Mouse (Mus musculus) adrenal gland, postnatal 25 days (tissue): ENCODE data around the gene Noxred1. TPM values are rescaled to one million over a fixed set of nuclear protein-coding genes. Genes with fewer than 3 reads are reported as not detected.
"Not testable (repeated sequence)": the region's sequence is repeated elsewhere in the genome, so short reads cannot be mapped to it uniquely, and the experiment has no call there.

ENCODE experiments used
- DNase-seq: peaks from one replicate; pipeline ENCODE4 v3.0.0; 2021; ENCODE audit warnings: mixed read lengths
- long read RNA-seq: library from polyadenylated mRNA; stranded (forward); transcript quantifications from one replicate; pipeline ENCODE4 v2.0.0, GENCODE M21; 2021
- total RNA-seq: library from RNA; stranded (reverse); gene quantifications from 2 replicates; pipeline ENCODE4 v1.2.3, GENCODE M21; 2021

The Noxred1 gene
- 0.52 and 0.76 TPM in 2 replicates for total RNA-seq
- long read RNA-seq, partial matches to known transcripts: 0 of 1 reads
- long read RNA-seq, other reads (novel, unspliced or antisense): 1 of 1 reads

GRCm38 (mm10) chr12:87238632-87239031 lies at the start of gene Noxred1:
Gene Noxred1, minus strand, starts transcription at chr12:87238732.
- DNase-seq: no peak

GRCm38 (mm10) chr12:87284726-87285125 lies 46.2 kb upstream of the Noxred1 start:
- DNase-seq: no peak

DNA sequence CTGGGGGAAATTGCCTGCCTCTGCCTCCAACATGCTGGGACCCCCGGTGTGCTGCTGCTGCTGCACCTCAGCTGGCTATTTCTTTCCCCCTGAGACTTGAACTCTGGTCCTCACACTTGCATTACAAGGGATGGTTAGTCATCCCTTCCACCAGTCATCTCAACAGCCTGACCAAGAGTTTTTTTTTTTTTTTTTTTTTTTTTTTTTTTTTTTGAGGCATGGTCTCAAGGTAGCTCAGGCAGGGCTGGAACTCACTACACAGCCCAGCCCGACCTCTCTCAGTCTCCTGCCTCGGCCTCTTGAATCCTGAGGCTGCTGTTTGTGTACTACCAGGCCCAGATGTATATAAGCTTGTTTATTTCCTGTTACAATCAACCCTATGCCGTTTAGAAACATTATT lies 45.7 kb upstream of the Noxred1 start:
- DNase-seq: no peak

DNA sequence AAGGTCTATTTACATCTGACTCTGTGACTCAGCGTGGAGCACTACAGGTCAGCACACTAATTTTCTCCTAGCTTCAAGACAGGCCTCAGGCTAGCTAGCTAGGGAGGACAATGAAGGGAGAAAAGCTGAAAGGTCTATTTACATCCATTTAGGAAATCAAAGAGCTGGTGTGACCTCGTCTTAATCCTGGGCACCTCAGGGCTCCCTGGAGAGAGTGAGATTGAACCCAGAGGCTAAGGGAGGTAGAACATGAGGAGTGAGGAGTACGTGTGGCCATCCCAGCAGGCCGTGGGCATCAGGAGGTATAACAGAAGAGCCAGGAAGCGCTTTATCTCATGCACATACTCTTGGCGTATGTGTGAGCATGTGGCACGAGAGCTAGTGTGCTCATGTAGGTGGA lies 45.2 kb upstream of the Noxred1 start:
- no peak for DNase-seq

- no peak for DNase-seq
Observed at GRCm38 (mm10) chr12:87282743-87283142, 44.2 kb upstream of the Noxred1 start.

GRCm38 (mm10) chr12:87281766-87282165 lies 43.2 kb upstream of the Noxred1 start:
- no peak for DNase-seq

GRCm38 (mm10) chr12:87279879-87280278 lies 41.3 kb upstream of the Noxred1 start:
- no peak for DNase-seq

- DNase-seq: no peak
Observed at GRCm38 (mm10) chr12:87279350-87279749, 40.8 kb upstream of the Noxred1 start.

DNA sequence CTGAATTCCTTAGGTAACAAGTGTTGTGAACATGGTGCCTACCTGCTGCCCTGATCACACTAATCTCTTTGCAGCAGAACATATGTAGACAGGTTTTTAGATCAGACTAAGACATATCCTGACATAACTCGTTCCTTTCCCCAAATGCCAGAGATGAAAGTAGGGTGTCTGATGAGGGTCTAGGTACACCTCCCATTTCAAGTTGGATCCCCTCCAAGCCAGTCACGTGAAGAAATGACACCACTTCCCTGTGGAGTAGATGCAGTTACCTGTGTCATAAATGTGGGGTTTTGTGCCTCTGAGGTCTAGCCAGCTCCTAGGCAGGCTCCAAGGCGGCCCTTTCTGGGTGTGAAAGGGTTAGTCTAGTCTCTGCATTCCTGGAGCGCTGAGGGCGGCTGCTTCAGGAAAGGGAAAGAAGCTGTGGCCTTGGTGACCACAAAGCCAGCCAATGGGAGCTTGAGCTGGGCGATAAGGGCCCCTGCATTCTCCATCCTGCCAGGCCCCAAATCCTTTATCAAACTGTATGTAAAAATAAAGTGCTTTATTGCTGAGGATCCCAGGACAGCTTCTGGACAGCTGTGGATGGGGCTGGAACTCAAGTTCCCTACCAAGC lies 39.7 kb upstream of the Noxred1 start:
- peak; percentile 26 for DNase-seq

DNA sequence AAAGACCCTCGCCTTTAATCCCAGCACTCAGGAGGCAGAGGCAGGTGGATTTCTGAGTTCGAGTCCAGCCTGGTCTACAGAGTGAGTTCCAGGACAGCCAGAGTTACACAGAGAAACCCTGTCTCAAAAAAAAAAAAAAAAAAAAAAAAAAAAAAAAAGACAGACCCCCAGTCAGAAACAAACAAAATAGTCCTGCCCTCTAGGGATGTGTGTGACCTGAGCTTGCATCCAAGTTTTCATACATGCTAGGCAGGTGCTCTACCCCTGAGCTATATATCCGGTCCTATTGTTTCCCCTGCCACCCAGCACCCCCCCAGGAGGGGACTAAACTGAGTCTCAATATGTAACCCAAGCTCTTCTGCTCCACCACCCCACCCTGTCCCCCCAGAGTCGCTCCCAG lies 38.7 kb upstream of the Noxred1 start:
- DNase-seq: not testable (repeated sequence)

DNA sequence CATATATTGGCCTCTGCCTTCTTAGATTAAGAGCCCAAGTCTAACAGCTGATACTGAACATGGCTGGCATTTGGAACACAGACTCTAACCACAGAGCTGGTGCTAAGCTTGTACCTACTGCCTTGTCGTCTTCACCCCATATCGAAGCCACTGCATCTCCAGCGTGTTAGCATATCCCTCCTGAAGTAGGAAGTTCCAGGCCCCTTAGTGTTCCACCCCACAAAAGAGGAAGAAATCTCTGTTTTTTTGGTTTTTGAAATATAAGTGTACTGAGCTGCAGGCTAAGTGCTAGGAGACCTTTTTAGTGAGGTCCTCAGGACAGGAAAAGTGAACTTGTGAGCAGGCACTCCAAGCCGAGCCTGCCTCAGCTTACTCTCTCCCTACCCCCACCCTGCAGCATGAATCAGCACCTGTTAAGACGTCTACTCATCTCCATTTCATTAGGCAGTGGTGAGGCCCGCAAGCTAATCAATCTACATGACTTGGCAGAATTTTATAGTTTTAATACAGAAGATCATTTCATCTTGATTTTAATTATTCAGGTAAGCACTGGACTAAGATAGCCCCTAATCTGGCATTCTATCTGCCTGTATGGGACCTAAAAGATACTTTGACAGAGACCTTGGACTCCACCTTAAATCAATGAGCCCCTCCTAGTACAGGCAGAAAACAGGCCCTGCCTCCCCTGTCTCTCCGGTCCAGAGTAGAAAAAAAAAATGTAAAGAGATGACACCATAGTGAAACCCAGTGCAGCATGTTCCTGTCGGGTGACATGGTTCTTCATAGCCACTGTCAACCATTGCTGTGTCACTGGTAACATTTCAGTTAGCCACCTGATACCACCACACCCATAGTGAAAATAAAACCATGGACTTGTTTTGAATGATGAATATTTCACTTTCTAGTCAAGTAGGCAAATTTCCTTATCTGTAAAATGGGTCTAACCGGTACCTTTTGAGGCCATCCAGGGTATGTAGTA lies 36.6 kb upstream of the Noxred1 start:
- DNase-seq: no peak

- DNase-seq: peak; percentile 19
Observed at GRCm38 (mm10) chr12:87267682-87268081, 29.1 kb upstream of the Noxred1 start.

- DNase-seq: no peak
Observed at GRCm38 (mm10) chr12:87266827-87267603, 28.5 kb upstream of the Noxred1 start.

- DNase-seq: peak; percentile 77
Observed at GRCm38 (mm10) chr12:87266108-87266826, 27.7 kb upstream of the Noxred1 start, which contains the start of the genes Vipas39 and Ahsa1. Gene Vipas39, minus strand, starts transcription at chr12:87266256. Gene Ahsa1, plus strand, starts transcription at chr12:87266479.

- DNase-seq: no peak
Observed at GRCm38 (mm10) chr12:87265444-87265843, 26.9 kb upstream of the Noxred1 start.

DNA sequence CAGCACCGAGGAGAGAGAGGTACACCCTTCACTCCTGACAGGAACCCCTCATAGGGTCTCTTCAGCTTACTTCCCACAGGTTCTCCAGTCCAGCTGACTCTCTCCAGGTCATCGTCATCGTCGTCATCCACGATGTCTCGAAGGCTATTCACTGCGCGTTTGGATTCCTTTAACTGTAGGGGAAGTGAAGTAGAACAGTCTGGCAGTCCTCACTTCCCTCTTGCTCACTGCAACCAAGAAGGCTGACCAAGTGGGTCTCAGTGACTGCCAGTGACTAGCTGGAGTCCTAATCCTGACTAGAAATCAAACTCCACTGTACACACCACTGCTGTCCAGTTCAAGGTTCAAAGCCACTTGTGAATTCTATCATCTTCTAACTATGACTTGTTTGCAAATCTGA lies 22.0 kb upstream of the Noxred1 start:
- no peak for DNase-seq

DNA sequence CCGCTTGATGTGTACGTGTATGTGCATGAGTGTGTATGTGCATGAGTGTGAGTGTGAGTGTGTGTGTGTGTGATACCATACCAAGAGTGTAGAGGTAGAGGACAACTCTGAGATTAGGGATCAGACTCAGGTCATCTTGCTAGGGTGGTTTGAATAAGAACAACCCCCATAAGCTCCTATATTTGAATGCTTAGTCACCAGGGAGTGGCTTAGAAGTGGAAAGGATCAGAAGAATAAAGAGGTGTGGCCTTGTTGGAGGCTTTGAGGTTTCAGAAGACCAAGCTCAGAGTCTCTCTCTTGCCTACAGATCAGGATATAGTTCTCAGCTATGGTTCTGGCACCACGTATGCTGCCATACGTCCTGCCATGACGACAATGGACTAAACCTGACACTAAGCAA lies 18.1 kb upstream of the Noxred1 start:
- DNase-seq: no peak

DNA sequence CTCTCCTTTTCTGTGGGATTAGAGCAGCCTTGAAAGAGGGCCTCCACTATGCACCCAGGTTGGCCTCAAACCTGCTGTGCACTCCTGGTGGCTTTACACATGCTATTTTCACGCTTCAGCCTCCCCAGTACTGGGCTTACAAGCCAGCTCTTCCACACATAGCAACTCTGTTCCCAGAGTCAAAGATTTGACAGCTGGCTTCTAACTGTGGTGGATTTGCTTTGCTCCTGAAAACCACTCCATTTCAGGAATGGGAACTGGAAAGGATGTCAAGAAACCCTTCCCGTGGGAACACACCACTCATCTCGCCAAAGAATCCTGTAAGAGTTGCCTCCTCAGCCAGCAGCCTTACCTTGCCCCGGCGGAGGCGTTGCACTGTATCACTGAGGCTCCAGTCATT lies 15.3 kb upstream of the Noxred1 start:
- DNase-seq: no peak

- no peak for DNase-seq
Observed at GRCm38 (mm10) chr12:87250161-87250560, 11.6 kb upstream of the Noxred1 start.

GRCm38 (mm10) chr12:87236882-87237483 lies 1.5 kb downstream of the Noxred1 start:
- no peak for DNase-seq

GRCm38 (mm10) chr12:87230379-87230895 lies 8.1 kb downstream of the Noxred1 start:
- no peak for DNase-seq
